Mouse (Mus musculus) gonadal fat pad, adult 2 months (tissue): Measurements from ENCODE around the gene Ptgis. TPM values are rescaled to one million over a fixed set of nuclear protein-coding genes. Genes with fewer than 3 reads are reported as not detected.

Experiments
- DNase-seq: peaks from one replicate; pipeline ENCODE4 v3.0.0-alpha.2; 2012; ENCODE audit warnings: low read depth
- polyA plus RNA-seq: library from polyadenylated mRNA; depleted of rRNA; stranded (reverse); fragments of >200 nt; gene quantifications from 2 replicates; pipeline ENCODE4 v1.2.3, GENCODE M21; 2012

Gene Ptgis
- polyA plus RNA-seq, 1 experiment, result 45.1 TPM

DNA sequence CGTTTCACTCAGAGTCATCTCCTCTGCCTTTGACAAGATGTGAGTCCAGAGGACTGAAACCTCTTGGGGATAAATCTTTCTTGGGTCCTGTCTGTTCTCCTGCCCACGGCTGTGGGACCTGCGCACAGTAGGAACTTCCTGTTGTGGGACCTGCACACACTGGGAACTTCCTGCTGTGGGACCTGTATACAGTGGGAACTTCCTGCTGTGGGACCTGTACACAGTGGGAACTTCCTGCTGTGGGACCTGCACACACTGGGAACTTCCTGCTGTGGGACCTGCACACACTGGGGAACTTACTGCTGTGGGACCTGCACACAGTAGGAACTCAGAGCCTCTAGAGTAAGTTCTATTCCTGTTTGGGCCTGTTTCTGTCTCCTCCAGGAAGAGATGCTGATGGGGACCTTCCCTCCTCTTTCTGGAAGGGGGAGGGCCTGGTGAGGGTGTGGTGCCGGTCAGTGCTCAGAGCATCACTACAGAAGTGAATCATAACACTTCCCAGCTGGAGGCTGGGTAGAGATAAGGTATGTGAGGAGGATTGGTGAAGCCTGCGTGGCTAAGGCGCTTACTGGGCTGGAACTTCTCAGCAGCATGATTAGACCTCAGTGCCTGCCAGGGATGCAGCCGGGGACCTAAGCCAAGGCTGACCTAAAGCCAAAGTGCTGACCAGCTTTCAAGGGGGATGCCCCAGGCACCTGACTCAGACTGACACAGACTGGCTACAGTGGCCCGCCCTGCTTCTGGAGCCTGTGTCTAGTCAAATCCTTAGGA, 22.8 kb upstream of the Ptgis start:
- no peak for DNase-seq

DNA sequence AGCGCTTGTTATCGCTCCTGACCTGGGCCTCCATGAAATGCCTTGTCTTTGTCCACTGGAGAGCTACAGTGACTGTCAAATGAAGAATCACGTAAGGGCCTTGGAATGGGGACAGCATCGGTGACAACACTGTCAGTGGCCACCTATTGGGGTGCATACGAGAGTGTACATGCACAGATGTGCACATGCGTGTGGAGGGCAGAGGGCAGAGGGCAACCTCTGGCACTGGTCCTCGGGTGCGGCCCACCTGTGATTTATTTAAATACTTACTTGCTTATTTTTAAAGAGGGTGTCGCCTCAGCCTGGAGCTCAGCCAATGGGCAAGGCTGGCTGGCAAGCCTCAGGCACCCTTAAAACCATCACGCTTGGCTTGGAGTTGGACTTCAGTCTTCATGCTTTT, 22.0 kb upstream of the Ptgis start:
- no peak for DNase-seq

DNA sequence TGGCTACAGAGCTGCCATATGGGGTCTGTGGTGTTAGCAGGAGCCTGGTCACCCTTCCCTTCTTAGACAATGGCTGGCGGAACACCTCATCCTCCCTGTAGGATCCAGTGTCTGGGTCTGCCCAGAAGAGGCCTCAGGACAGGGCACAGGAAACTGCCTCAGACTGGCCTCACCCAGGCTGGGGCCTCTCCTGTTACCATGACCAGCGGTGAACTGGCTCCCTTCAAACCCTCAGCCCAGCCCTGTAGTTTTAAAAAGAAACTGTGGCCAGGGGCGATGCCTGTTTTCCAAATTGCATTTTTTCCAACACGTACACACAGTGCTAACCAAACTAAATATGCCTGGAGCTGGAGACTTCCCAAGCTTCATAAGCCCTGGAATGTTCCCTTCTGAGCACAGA, 20.7 kb upstream of the Ptgis start:
- DNase-seq, result no peak

DNA sequence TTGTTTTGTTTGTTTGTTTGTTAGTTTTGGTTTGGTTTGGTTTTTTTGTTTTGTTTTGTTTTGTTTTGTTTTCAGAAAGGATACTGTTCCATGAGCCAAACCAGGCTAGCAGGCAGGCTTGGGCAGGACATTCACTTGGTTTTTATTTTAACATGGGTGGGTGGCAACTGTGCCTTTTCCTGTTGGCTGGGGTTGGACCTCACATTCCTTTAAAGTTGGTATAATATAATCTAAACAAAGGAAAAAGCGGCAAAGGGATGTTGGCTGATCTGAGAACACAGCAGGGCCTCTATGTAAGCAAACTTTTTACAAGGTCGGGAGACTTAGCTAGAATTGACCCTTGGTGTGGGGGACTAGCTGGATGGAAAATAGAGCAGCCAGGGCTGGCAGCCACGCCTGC, 17.4 kb upstream of the Ptgis start:
- DNase-seq, result no peak

DNA sequence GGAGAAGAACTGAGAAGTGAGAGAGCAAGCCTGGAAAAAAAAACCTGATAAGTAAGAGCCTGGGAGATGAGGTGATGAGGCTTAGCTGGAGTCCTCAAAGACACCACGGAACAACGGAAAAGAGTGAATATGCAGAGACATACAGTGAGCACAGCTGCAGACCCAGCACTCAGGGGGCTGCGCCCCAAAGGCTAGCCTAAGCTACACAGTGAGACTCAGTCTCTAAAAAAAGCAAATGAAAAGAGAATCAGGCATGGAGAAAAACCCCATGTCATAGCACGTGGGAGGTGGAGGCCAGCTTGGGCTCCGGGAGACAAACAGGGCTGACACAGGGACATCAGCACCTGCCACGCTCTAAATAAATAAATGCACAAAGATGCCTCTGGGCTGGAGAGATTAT, 14.4 kb upstream of the Ptgis start:
- no peak for DNase-seq

GRCm38 (mm10) chr2:167254185-167254584, 13.8 kb upstream of the Ptgis start:
- no peak for DNase-seq

DNA sequence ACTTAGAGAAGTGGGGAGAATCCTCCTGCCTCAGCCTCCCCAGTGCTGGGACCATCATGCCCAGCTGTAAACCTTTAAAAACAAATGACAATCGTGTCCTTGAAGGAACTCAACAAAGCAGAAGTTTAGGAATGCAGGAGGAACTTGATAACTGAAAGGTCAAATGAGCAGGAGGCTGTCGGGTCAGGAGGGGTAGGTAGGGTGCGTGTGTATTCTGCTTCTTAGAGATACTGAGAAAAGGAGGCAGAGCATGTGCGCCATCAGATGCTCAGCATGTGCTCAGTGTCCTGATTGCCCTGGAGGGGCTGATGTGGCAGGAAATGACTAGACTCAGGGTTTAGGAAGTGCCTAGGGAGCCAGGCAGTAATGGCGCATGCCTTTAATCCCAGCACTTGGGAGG, 13.1 kb upstream of the Ptgis start:
- DNase-seq, result no peak

DNA sequence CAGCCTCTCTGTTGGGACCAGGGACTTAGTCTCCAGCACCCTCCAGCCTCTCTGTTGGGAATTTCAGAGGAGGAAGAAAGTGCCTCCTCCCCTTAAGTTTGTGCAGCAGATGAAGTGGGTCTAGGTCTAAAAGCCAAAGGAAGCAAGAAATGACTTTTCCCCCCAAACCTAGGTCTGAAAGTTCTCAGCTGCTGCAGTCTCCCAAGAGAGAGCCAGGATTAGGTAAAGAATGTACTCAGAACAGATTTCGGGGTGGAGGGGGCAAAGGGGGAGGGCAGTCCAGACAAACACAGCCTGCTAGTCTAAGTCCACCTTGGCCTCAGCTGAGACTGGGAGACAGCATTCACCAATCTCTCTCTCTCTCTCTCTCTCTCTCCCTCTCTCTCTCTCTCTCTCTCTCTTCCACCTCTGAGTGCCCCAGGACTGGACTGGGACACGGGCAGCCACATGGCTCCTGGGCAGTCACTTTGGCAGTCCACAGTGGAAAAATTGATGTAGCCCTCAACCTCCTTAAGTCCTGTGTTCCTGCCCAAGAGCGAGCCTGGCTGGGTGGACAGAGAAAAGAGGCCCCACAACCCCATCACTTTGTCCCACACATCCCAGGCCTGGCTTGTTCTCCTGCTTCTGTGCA, 11.8 kb upstream of the Ptgis start:
- no peak for DNase-seq

- no peak for DNase-seq
Measured at GRCm38 (mm10) chr2:167250736-167251337, 10.4 kb upstream of the Ptgis start.

GRCm38 (mm10) chr2:167250003-167250735, 9.8 kb upstream of the Ptgis start:
- no peak for DNase-seq

GRCm38 (mm10) chr2:167249591-167249990, 9.2 kb upstream of the Ptgis start:
- no peak for DNase-seq

- no peak for DNase-seq
Measured at GRCm38 (mm10) chr2:167247823-167248222, 7.4 kb upstream of the Ptgis start.

- DNase-seq, result no peak
Measured at GRCm38 (mm10) chr2:167246704-167247103, 6.3 kb upstream of the Ptgis start.

- DNase-seq, result no peak
Measured at GRCm38 (mm10) chr2:167244892-167245291, 4.5 kb upstream of the Ptgis start.

GRCm38 (mm10) chr2:167243831-167244563, 3.6 kb upstream of the Ptgis start:
- DNase-seq, result no peak

GRCm38 (mm10) chr2:167239262-167239661, 1.1 kb downstream of the Ptgis start:
- DNase-seq, result no peak

DNA sequence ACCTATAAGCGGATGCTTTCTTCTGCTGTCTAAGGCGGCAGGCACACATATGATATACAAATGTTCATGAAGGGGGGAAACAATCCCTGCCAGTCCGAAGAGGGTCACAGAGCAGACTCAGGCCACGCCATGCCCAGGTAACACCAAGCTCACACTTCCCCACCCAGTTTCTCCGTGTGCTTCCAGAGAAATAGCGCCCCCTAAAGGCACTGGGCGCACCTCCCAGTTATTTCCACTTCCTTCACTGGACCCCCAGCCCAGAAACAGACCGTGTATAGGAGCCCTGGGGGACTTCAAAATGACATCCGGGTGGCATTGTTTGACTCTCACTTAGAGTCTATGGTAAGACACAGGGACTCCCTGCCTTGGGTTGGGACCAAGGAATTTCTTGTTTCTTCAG, 3.2 kb downstream of the Ptgis start:
- DNase-seq, result no peak

DNA sequence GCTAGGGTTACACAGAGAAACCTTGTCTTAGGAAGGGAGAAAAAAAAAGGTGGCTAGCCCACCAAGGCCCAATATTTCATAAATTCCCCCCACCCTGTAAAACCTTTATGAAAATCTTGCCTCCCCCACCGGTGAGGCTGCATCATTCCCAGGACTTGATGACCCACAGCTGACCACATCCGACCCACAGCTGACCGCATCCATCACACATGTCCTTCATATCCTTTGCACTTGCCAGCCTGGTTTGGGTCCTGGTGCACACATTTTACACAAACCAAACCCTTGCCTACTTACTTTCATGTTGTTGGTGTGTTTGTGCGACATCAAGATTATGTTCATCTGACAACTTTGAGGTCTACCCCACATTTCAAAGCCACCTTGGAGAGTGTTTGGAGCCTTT, 4.2 kb downstream of the Ptgis start:
- no peak for DNase-seq

- no peak for DNase-seq
Measured at GRCm38 (mm10) chr2:167235338-167236018, 4.9 kb downstream of the Ptgis start.

DNA sequence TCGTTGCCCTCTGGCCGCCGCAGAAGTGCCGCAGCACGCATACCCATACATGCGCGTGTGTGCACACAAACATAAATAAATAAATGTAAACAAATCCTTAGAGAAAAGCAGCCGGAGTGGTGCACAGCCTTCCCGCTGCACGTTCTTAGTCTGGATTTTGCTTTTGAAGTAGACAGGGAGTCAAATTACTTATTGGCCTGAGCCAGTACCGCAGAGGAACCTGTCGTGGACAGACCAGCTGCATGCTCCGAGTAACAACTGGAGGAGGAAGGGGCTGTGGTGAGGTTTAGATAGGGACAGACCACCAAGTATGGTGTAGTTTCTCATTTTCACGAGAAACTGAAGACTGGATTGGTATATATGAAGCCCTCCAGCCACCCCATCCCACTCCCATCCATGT, 6.6 kb downstream of the Ptgis start:
- DNase-seq, result no peak

DNA sequence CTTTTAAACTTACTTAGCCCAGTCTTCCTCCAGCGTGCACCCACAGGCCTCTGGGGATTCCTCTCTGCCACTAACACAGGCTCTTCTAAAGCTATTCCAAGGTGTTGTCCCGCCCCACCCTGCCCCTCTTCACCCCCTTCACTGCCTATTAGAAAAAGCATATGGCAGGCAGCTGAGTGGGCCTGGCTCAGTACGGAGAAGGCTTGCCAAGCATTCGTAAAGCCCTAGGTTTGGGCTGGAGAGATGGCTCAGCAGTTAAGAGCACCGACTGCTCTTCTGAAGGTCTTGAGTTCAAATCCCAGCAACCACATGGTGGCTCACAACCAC, 7.4 kb downstream of the Ptgis start:
- DNase-seq, result no peak
